Mouse (Mus musculus): Measurements from ENCODE around the gene Brca1. TPM values are rescaled to one million over a fixed set of nuclear protein-coding genes. Genes with fewer than 3 reads are reported as not detected.

Gene Brca1
- polyA plus RNA-seq, 1 experiment from 2014 or later, result 16.1 TPM

DNA sequence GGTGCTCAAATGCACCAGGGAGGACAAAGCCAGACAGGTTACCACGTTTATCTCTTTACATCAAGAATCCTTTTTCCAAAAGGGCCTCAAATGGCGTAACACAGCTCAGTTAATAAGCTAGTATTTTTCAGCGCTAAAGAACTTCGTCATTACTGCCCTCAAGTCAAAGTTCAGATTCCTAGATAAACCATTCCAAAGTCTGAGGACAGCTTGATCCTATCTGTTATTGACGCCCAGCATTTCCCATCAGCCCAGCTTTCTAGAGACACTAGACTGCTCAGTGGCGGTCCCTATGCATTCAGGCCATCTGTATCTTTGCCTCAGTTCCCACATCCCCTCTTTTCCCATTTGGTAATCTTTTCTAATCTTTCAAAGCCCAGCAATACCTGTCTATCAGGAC lies 32.4 kb downstream of the Brca1 start:
- Histone ChIP-seq H3K4me3 (no peak overlapping the region), H3K9me3 (no peaks in the 10 kb centered on the region), H3K27me3 (ENCODE audit: insufficient read depth, poor library complexity, severe bottlenecking) (no peaks in the 10 kb centered on the region), H3K27ac (no peak overlapping the region), H3K4me1 (replicated peaks) (no peaks in the 10 kb centered on the region), H3K36me3 (peaks cover 75% of the 10 kb centered on the region)
- DNase-seq (ENCODE audit: low spot score), result no peak
- 90% methylated on average over 6 of the region's 6 CpGs for WGBS

DNA sequence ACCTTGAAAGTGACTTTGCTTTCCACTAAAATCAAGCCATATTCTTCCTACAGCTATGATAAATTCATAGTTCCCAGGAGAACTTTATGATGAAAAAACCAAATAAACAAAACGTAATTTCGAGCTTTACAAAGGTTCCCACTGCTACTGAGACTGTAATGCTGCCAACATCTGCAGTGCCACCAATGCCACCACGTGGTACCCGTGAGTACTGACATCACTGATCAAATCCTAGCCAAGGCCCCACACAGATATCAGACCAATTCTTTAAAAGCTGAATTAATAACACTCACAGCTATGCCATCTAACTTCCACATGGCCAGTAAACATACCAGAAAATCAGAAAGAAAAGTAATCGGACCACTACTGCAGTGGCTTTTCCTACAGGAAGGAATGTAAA lies 32.8 kb downstream of the Brca1 start:
- 89% methylated on average over 5 of the region's 5 CpGs for WGBS
- DNase-seq (ENCODE audit: low spot score), result no peak
- Histone ChIP-seq H3K27ac (no peak overlapping the region), H3K4me3 (no peak overlapping the region), H3K27me3 (ENCODE audit: insufficient read depth, poor library complexity, severe bottlenecking) (no peaks in the 10 kb centered on the region), H3K9me3 (peaks cover 3% of the 10 kb centered on the region), H3K4me1 (replicated peaks) (no peaks in the 10 kb centered on the region), H3K36me3 (peaks cover 75% of the 10 kb centered on the region)

GRCm38 (mm10) chr11:101507090-101507489 lies 44.7 kb downstream of the Brca1 start:
- peaks cover 99% of the 10 kb centered on the region for H3K36me3 ChIP-seq
- no peak overlapping the region for H3K27ac ChIP-seq
- 93% methylated on average over 7 of the region's 7 CpGs for WGBS
- DNase-seq (ENCODE audit: low spot score), result no peak
- no peak overlapping the region for H3K4me3 ChIP-seq
- H3K9me3 ChIP-seq, result no peaks in the 10 kb centered on the region
- no peaks in the 10 kb centered on the region for H3K4me1 ChIP-seq (replicated peaks)
- no peaks in the 10 kb centered on the region for H3K27me3 ChIP-seq (ENCODE audit: insufficient read depth, poor library complexity, severe bottlenecking)

DNA sequence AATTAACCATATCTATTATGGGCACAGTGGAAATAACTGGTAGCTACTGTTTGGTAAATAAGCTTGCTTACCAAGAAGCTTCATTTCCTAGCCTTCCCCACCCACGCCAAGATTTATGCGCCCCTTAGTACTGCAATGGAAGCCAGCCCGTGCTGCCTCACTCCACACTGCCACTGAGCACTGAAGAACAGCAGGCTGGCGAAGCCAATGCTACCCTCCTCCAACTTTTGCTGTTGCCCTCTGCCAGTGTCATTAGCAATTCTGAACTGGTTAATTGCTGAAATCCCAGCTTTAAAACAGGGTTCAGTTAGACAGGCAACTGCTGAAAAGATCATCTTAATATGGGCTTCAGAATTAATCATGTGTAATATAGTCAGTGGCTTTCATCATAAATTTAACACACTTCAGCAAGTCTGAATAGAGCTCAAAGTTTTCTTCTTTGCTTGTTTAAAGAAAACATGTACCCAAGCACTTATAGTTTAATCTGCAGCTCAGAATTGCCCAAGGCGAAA lies 45.4 kb downstream of the Brca1 start:
- Histone ChIP-seq H3K4me3 (no peak overlapping the region), H3K27me3 (ENCODE audit: insufficient read depth, poor library complexity, severe bottlenecking) (no peaks in the 10 kb centered on the region), H3K36me3 (peaks cover 99% of the 10 kb centered on the region), H3K9me3 (no peaks in the 10 kb centered on the region), H3K4me1 (replicated peaks) (no peaks in the 10 kb centered on the region), H3K27ac (no peak overlapping the region)
- no peak for DNase-seq (ENCODE audit: low spot score)
- WGBS, result 90% methylated on average over 5 of the region's 5 CpGs

- Histone ChIP-seq H3K36me3 (peaks cover 48% of the 10 kb centered on the region), H3K27ac (peak overlapping the region; percentile 72; the same call in 1 of the 2 replicates), H3K4me1 (replicated peaks) (peaks cover 28% of the 10 kb centered on the region), H3K27me3 (ENCODE audit: insufficient read depth, poor library complexity, severe bottlenecking) (no peaks in the 10 kb centered on the region), H3K9me3 (no peaks in the 10 kb centered on the region), H3K4me3 (no peak overlapping the region)
- no peak for DNase-seq (ENCODE audit: low spot score)
- WGBS, result 85% methylated on average over 6 of the region's 6 CpGs
These were observed 65.6 kb downstream of the Brca1 start for GRCm38 (mm10) chr11:101486126-101486525.

GRCm38 (mm10) chr11:101485509-101486028 lies 66.2 kb downstream of the Brca1 start:
- DNase-seq (ENCODE audit: low spot score), result peak; percentile 20
- no peaks in the 10 kb centered on the region for H3K9me3 ChIP-seq
- H3K4me3 ChIP-seq, result no peak overlapping the region
- H3K27ac ChIP-seq, result peak overlapping the region; percentile 72
- H3K27me3 ChIP-seq (ENCODE audit: insufficient read depth, poor library complexity, severe bottlenecking), result no peaks in the 10 kb centered on the region
- peaks cover 45% of the 10 kb centered on the region for H3K36me3 ChIP-seq
- 69% methylated on average over 6 of the region's 6 CpGs for WGBS
- H3K4me1 ChIP-seq (replicated peaks), result peaks cover 33% of the 10 kb centered on the region

DNA sequence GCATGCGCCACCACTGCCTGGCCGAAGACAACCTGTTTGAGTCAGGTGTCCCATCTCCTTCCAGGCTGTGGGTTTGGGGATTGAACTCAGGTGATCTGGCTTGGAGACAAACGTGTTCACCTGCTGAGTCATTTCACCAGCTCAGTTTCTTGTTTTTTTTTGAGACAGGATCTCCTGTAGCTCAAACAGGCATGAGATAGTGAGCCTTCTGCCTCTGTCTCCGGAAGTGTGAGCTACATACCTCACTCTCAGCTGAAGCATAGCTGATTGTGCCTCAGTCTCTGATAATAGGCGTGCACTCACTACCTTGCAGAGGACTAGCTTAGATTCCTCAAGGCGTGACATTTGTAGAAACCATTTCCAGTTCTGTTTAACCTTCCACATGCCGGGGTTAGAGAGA lies 66.9 kb downstream of the Brca1 start:
- no peak for DNase-seq (ENCODE audit: low spot score)
- Histone ChIP-seq H3K4me3 (no peak overlapping the region), H3K36me3 (peaks cover 37% of the 10 kb centered on the region), H3K27ac (peak overlapping the region; percentile 74; the same call in 1 of the 2 replicates), H3K4me1 (replicated peaks) (peaks cover 41% of the 10 kb centered on the region), H3K9me3 (no peaks in the 10 kb centered on the region), H3K27me3 (ENCODE audit: insufficient read depth, poor library complexity, severe bottlenecking) (no peaks in the 10 kb centered on the region)
- 85% methylated on average over 7 of the region's 7 CpGs for WGBS

- no peak for DNase-seq (ENCODE audit: low spot score)
- no peak overlapping the region for H3K4me3 ChIP-seq
- 76% methylated on average over 6 of the region's 6 CpGs for WGBS
- H3K36me3 ChIP-seq, result peaks cover 32% of the 10 kb centered on the region
- peak overlapping the region; percentile 74 for H3K27ac ChIP-seq
- H3K27me3 ChIP-seq (ENCODE audit: insufficient read depth, poor library complexity, severe bottlenecking), result no peaks in the 10 kb centered on the region
- peaks cover 47% of the 10 kb centered on the region for H3K4me1 ChIP-seq (replicated peaks)
- no peaks in the 10 kb centered on the region for H3K9me3 ChIP-seq
These were observed 67.5 kb downstream of the Brca1 start for GRCm38 (mm10) chr11:101484245-101484644.

- 43% methylated on average over 3 of the region's 3 CpGs for WGBS
- peak overlapping the region; percentile 79 for H3K27ac ChIP-seq
- no peak overlapping the region for H3K4me3 ChIP-seq
- DNase-seq (ENCODE audit: low spot score), result no peak
- no peaks in the 10 kb centered on the region for H3K9me3 ChIP-seq
- H3K36me3 ChIP-seq, result peaks cover 27% of the 10 kb centered on the region
- H3K4me1 ChIP-seq (replicated peaks), result peaks cover 51% of the 10 kb centered on the region
- no peaks in the 10 kb centered on the region for H3K27me3 ChIP-seq (ENCODE audit: insufficient read depth, poor library complexity, severe bottlenecking)
These were observed 68.0 kb downstream of the Brca1 start for GRCm38 (mm10) chr11:101483804-101484203.

DNA sequence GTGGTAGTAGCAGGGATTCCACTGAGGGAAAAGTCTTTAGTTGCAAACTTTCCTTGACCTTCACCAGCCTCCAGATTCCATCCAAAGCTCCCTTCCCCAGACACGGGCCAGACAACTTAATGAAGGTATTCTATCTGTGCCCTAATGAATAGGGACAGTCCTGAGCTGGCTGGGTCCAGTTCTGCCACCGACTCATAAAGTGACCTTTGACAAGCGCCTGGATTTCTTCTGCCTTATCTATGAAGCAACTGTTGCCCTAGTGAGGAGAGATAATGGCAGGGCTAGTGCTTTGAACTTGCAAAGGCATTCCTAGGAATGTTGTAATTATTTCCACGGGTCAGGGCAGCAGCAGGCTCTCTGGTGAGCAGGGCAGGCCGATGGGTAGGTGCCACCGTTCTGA lies 70.8 kb downstream of the Brca1 start:
- Histone ChIP-seq H3K4me3 (no peak overlapping the region), H3K4me1 (replicated peaks) (peaks cover 66% of the 10 kb centered on the region), H3K27ac (peak overlapping the region; percentile 96), H3K9me3 (no peaks in the 10 kb centered on the region), H3K36me3 (no peaks in the 10 kb centered on the region), H3K27me3 (ENCODE audit: insufficient read depth, poor library complexity, severe bottlenecking) (no peaks in the 10 kb centered on the region)
- DNase-seq (ENCODE audit: low spot score), result no peak
- WGBS, result 64% methylated on average over 6 of the region's 6 CpGs

- Histone ChIP-seq H3K9me3 (no peaks in the 10 kb centered on the region), H3K36me3 (no peaks in the 10 kb centered on the region), H3K4me1 (replicated peaks) (peaks cover 64% of the 10 kb centered on the region), H3K4me3 (peak overlapping the region; percentile 49), H3K27me3 (ENCODE audit: insufficient read depth, poor library complexity, severe bottlenecking) (no peaks in the 10 kb centered on the region), H3K27ac (peak overlapping the region; percentile 96)
- peak; percentile 89 for DNase-seq (ENCODE audit: low spot score)
- 5% methylated on average over 18 of the region's 18 CpGs for WGBS
These were observed 72.6 kb downstream of the Brca1 start for GRCm38 (mm10) chr11:101479171-101479635.

- Histone ChIP-seq H3K4me3 (peak overlapping the region; percentile 49), H3K36me3 (0 out of 2 replicates have a peak, but pooled peaks cover under 1% of the 10 kb centered on the region), H3K4me1 (replicated peaks) (peaks cover 59% of the 10 kb centered on the region), H3K27me3 (ENCODE audit: insufficient read depth, poor library complexity, severe bottlenecking) (no peaks in the 10 kb centered on the region), H3K27ac (peak overlapping the region; percentile 96), H3K9me3 (no peaks in the 10 kb centered on the region)
- peak; percentile 63 for DNase-seq (ENCODE audit: low spot score)
- WGBS, result 28% methylated on average over 10 of the region's 10 CpGs
These were observed 74.1 kb downstream of the Brca1 start for GRCm38 (mm10) chr11:101477552-101478211.

DNA sequence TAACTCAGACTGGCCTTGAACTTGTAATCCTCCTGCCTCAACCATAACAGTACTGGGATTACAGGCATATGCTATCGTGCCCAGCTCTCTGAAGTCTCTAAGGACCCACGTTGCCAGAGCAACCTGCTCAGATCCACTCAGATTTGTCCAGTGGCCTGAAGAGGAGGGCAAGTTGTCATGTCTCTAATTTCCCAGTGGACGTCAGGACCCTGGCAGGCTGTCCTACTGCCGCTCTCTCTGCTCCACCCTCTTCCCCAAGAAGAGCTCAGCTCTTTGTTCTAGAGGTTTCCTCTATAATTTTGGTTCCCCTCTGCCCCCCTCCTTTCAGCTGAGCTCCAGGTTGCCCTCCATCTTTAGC lies 74.6 kb downstream of the Brca1 start:
- Histone ChIP-seq H3K9me3 (no peaks in the 10 kb centered on the region), H3K4me1 (replicated peaks) (peaks cover 64% of the 10 kb centered on the region), H3K27ac (peak overlapping the region; percentile 96), H3K27me3 (ENCODE audit: insufficient read depth, poor library complexity, severe bottlenecking) (no peaks in the 10 kb centered on the region), H3K4me3 (peak overlapping the region; percentile 49), H3K36me3 (peaks cover 6% of the 10 kb centered on the region; the same call in 1 of the 2 replicates)
- WGBS, result 22% methylated on average over 4 of the region's 4 CpGs
- DNase-seq (ENCODE audit: low spot score), result peak; percentile 74

Data from hindbrain, embryonic 10.5 days (tissue).